Mouse (Mus musculus): ENCODE results near the gene Chsy1. TPM values are rescaled to one million over a fixed set of nuclear protein-coding genes. Genes with fewer than 3 reads are reported as not detected.

Gene Chsy1
- 34.0 TPM for polyA plus RNA-seq (2015; fragmentation: Illumina TruSeq; extraction: RNeasy Lipid Tissue Mini Kit (QIAGEN cat#74804); ENCODE audit: insufficient read depth, low replicate concordance)

DNA sequence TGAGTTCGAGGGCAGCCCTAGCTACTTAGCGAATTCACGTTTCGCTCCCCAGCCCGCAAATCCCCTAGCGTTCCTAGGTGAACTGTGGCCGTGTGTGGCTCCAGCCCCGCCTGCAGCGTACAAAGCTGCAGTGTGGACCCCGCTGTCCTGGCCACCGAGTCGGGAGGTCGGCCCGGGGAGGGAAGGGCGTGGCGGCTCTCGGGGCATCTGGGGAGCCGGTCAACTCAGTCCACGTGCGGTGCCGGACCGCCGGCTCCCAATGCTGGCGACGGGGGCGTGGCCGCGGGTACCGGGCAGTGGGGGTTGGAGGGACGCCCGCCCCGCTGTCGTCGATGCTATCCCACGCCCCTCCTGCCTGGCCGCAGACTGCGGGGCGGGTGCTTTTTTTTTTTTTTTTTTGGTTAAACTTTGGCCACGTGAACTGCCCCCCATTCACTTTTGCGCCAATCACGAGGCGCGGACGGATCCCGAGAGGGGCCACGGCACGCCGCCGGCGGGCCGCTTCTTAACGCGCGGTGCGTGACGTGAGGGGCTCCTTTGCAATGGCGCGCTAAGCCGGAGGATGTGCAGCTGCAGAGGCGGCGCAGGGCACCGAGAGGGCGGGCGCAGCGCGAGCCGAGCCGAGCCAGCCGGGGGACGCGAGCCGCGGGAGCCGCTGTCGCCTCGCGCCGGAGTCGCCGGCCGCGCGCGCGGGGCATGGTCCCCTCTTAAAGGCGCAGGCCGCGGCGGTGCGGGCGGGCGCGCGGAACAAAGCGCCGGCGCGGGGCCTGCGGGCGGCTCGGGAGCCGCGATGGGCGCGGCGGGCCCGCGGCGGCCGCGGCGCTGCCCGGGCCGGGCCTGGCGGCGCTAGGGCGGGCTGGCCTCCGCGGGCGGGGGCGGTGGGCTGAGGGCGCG, at the start of gene Chsy1:
Gene Chsy1 (plus strand): TSS at position 555 of the 894 bp plus-strand sequence.

DNA sequence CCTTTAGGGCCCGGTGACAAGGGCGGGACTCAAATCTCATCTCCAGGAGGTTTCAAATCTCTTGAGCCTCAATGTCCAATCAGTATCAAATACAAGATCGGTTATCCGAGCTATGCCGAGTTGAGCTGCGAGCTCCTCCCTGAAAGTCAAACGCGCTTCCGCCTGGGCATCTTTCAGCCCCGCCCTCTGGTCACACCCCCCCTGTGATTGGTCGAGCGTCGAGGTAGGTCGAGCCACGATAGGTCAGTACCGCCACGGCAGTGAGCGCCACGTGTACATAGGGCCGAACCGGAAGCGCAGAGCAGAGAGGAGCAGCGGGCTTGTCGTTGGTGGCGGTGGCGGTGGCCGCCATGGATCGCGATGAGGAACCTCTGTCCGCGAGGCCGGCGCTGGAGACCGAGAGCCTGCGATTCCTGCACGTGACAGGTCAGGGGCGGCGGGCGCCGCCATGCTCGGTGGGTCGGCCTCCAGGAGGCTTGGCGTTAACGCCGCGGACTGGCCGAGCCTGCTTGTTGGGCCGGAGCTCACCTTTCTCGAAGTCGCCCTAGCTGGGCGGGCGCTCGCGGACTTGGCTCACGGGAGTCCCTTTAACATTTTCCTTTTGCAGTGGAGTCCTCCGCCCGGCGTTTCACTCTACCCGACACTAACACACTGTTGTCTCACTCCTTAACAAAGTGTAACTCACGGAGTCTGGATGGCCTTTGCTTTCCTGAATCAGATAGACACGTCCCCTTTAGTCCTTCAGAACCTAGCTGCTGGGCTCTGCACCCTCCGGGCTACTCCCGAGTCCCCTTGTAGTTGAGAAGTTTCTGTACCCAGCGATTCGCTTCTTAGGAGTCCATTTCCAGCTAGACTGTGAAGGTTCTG, 29.7 kb upstream of the Chsy1 start, which contains the start of gene Selenos:
Gene Selenos (plus strand): TSS at position 286 of the 867 bp plus-strand sequence.

Other genes with a start within 250 kb of the Chsy1 start
- 1.5 TPM for gene Pcsk6, start 247.8 kb upstream of the Chsy1 start, polyA plus RNA-seq (2015; fragmentation: Illumina TruSeq; extraction: RNeasy Lipid Tissue Mini Kit (QIAGEN cat#74804); ENCODE audit: insufficient read depth, low replicate concordance)
- not detected for gene Gm45213, start 65.9 kb upstream of the Chsy1 start, polyA plus RNA-seq (2015; fragmentation: Illumina TruSeq; extraction: RNeasy Lipid Tissue Mini Kit (QIAGEN cat#74804); ENCODE audit: insufficient read depth, low replicate concordance)
- 65.4 TPM for gene Snrpa1, start 50.5 kb upstream of the Chsy1 start, polyA plus RNA-seq (2015; fragmentation: Illumina TruSeq; extraction: RNeasy Lipid Tissue Mini Kit (QIAGEN cat#74804); ENCODE audit: insufficient read depth, low replicate concordance)
- gene Selenos, start 29.9 kb upstream of the Chsy1 start, polyA plus RNA-seq (2015; fragmentation: Illumina TruSeq; extraction: RNeasy Lipid Tissue Mini Kit (QIAGEN cat#74804); ENCODE audit: insufficient read depth, low replicate concordance) = 97.7 TPM

Data from spleen, adult 10 weeks (tissue).